Mouse (Mus musculus) hindbrain, embryonic 16.5 days (tissue): ENCODE measurements around the gene Galntl6. TPM values are rescaled to one million over a fixed set of nuclear protein-coding genes. Genes with fewer than 3 reads are reported as not detected.
A peak's percentile ranks its signal among the peaks of the same experiment; 100 is the strongest.

Experiments used
- ATAC-seq: fragments of 200-750 bp; cut with Nextera tagmentation; 2 replicates; pipeline ENCODE4 v1.8.0; 2017; ENCODE audit warnings: moderate TSS enrichment, moderate library complexity
- H3K27ac ChIP-seq: fragments of 300-500 bp; sonication (generic); 2 replicates; pipeline ENCODE4 v1.5.1; 2014; ENCODE audit warnings: low read depth, mild to moderate bottlenecking, control low read depth, low read length, moderate library complexity
- H3K27me3 ChIP-seq: fragments of 300-500 bp; sonication (generic); replicated peaks from 2 replicates; pipeline ENCODE4 v1.6.1; 2014; ENCODE audit warnings: low read length; ENCODE audit not compliant: control insufficient read depth, insufficient read depth
- H3K36me3 ChIP-seq: fragments of 300-500 bp; sonication (generic); 2 replicates; pipeline ENCODE4 v1.6.1; 2014; ENCODE audit warnings: mild to moderate bottlenecking, low read length, moderate library complexity, mixed read lengths; ENCODE audit not compliant: control insufficient read depth, insufficient read depth
- H3K4me1 ChIP-seq: fragments of 300-500 bp; sonication (generic); 2 replicates; pipeline ENCODE4 v1.6.1; 2014; ENCODE audit warnings: low read depth, low read length; ENCODE audit not compliant: control insufficient read depth, insufficient read depth
- H3K4me2 ChIP-seq: fragments of 300-500 bp; sonication (generic); 2 replicates; pipeline ENCODE4 v1.6.1; 2014; ENCODE audit warnings: mild to moderate bottlenecking, low read length, control low read depth, moderate library complexity
- H3K4me3 ChIP-seq: fragments of 300-500 bp; sonication (generic); 2 replicates; pipeline ENCODE4 v1.5.1; 2014; ENCODE audit warnings: mild to moderate bottlenecking, low read length, control low read depth, moderate library complexity
- H3K9ac ChIP-seq: fragments of 300-500 bp; sonication (generic); 2 replicates; pipeline ENCODE4 v1.6.1; 2014; ENCODE audit warnings: low read depth, mild to moderate bottlenecking, control low read depth, low read length, moderate library complexity
- H3K9me3 ChIP-seq: fragments of 300-500 bp; sonication (generic); 2 replicates; pipeline ENCODE4 v1.6.1; 2014; ENCODE audit warnings: mild to moderate bottlenecking, low read length, moderate library complexity; ENCODE audit not compliant: control insufficient read depth
- WGBS: fragments of 180-500 bp; shearing (Covaris S2); extraction: QIAGEN DNeasy Blood & Tissue Kit; methylation state at CpG from one replicate; pipeline ENCODE4 v1.1.7; 2014; 5-methylcytosine and 5-hydroxymethylcytosine counted together
- polyA plus RNA-seq: library from polyadenylated mRNA; unstranded; fragments of >200 nt; fragmentation: Nextera tagmentation; extraction: Ambion mirVana; gene quantifications from 2 replicates; pipeline ENCODE4 v1.2.1, GENCODE M21; 2015

Gene Galntl6
- polyA plus RNA-seq, 1 experiment from 2014 or later: 18.6 TPM

DNA sequence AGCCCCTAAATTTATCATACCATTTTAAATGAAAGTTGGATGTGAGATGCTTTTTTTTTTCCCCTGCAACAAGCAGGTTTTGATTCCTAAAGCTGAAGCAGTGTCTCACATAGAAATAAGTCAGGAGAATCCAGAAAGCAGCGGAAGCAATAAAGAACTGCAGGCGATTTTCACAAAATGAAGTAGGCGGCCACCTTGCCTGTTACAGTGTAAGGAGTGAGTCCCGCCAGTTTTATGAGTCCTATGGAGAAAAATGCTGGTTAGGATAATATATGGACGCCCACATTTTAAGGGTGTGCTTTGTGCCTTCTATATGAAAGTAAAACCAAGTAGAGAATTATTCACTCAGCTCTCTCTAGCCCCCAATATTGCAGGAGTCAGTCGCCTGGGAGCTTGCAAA is 827.5 kb downstream of the Galntl6 start:
- H3K4me2 ChIP-seq: no peak overlapping the region
- no peak for ATAC-seq
- no peaks in the 10 kb centered on the region for H3K27me3 ChIP-seq
- H3K9ac ChIP-seq: no peak overlapping the region
- H3K27ac ChIP-seq: no peak overlapping the region
- no peaks in the 10 kb centered on the region for H3K9me3 ChIP-seq
- H3K36me3 ChIP-seq: no peaks in the 10 kb centered on the region
- WGBS: 91% methylated on average over 6 of the region's 6 CpGs
- H3K4me1 ChIP-seq: no peaks in the 10 kb centered on the region
- no peak overlapping the region for H3K4me3 ChIP-seq

DNA sequence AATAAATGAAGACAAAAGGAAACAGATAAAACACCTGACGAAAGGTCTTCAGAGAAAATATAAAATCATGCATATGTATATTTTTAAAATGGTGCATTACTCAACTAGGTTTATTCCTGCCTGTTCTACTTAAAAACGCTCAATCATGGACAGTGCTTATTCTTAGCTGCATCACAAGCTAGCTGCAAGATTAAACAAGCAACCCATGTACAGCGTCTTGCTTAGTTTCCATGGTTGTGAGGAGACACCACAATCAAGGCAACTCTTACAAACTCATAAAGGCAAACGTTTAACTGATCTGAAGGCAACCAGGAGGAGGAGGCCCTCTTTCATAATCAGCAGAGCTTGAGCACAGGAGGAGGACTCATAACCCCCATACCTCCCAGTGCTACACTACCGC is 830.7 kb downstream of the Galntl6 start:
- WGBS: 83% methylated on average over 5 of the region's 5 CpGs
- Histone ChIP-seq H3K27ac (no peak overlapping the region), H3K9me3 (no peaks in the 10 kb centered on the region), H3K9ac (no peak overlapping the region), H3K36me3 (no peaks in the 10 kb centered on the region), H3K4me3 (no peak overlapping the region), H3K27me3 (no peaks in the 10 kb centered on the region), H3K4me1 (no peaks in the 10 kb centered on the region), H3K4me2 (no peak overlapping the region)
- no peak for ATAC-seq

GRCm38 (mm10) chr8:58074611-58075010 is 837.8 kb downstream of the Galntl6 start:
- H3K27ac ChIP-seq: no peak overlapping the region
- no peaks in the 10 kb centered on the region for H3K4me1 ChIP-seq
- H3K36me3 ChIP-seq: no peaks in the 10 kb centered on the region
- H3K4me2 ChIP-seq: no peak overlapping the region
- no peak overlapping the region for H3K9ac ChIP-seq
- 78% methylated on average over 4 of the region's 4 CpGs for WGBS
- no peaks in the 10 kb centered on the region for H3K27me3 ChIP-seq
- H3K9me3 ChIP-seq: no peaks in the 10 kb centered on the region
- H3K4me3 ChIP-seq: no peak overlapping the region
- ATAC-seq: no peak

DNA sequence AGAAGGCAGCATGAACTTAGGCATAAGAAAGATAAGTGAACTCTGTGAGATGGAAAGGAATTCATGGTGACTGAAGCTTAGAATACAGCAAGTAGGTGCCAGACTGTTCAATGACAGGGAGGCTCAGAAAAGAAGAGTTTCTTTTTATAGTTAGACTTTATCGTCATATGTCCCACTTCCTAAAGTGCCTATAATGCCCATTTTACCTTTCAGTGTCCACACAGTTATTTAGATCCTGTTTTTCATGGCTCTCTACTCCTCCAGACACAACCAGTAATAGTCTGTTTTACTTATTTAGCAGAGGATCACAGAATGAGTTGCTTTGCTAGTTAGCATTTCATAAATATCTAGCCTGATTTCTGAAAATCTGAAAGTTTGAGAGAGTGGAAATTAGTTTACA is 838.7 kb downstream of the Galntl6 start:
- Histone ChIP-seq H3K27ac (no peak overlapping the region), H3K9ac (no peak overlapping the region), H3K27me3 (no peaks in the 10 kb centered on the region), H3K36me3 (no peaks in the 10 kb centered on the region), H3K4me3 (no peak overlapping the region), H3K4me2 (no peak overlapping the region), H3K9me3 (no peaks in the 10 kb centered on the region), H3K4me1 (no peaks in the 10 kb centered on the region)
- 100% methylated on average over 1 of the region's 1 CpGs for WGBS
- ATAC-seq: no peak

GRCm38 (mm10) chr8:58032271-58032670 is 880.2 kb downstream of the Galntl6 start:
- no peaks in the 10 kb centered on the region for H3K4me1 ChIP-seq
- no peaks in the 10 kb centered on the region for H3K9me3 ChIP-seq
- 69% methylated on average over 3 of the region's 3 CpGs for WGBS
- no peak overlapping the region for H3K27ac ChIP-seq
- H3K36me3 ChIP-seq: no peaks in the 10 kb centered on the region
- no peak overlapping the region for H3K4me3 ChIP-seq
- H3K4me2 ChIP-seq: no peak overlapping the region
- H3K27me3 ChIP-seq: no peaks in the 10 kb centered on the region
- H3K9ac ChIP-seq: no peak overlapping the region
- no peak for ATAC-seq

DNA sequence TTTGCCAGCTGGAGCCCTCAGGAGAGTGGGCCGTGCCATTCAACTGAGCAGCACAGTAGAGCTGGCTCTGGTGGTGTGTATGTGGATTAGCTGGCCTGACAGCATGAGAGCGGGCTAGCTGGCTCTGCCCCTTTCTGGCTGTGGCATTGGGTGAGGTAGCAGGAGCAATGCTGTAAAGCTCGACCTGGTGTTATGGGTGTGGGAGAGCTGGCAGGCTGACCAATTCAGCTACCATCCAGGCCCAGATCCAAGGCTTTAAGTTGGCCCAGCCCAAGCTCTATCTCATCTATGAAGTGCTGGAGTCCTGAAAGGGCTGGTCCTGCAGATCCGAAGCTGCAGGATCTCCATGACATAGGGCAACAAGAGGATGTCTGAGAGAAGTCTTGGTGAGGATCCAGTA is 886.9 kb downstream of the Galntl6 start:
- Histone ChIP-seq H3K4me2 (no peak overlapping the region), H3K4me3 (no peak overlapping the region), H3K4me1 (no peaks in the 10 kb centered on the region), H3K36me3 (no peaks in the 10 kb centered on the region), H3K27ac (no peak overlapping the region), H3K27me3 (no peaks in the 10 kb centered on the region), H3K9ac (no peak overlapping the region), H3K9me3 (no peaks in the 10 kb centered on the region)
- no peak for ATAC-seq
- 81% methylated on average over 4 of the region's 4 CpGs for WGBS

- no peak overlapping the region for H3K4me3 ChIP-seq
- no peaks in the 10 kb centered on the region for H3K4me1 ChIP-seq
- no peaks in the 10 kb centered on the region for H3K36me3 ChIP-seq
- H3K9me3 ChIP-seq: no peaks in the 10 kb centered on the region
- no peak overlapping the region for H3K27ac ChIP-seq
- no peaks in the 10 kb centered on the region for H3K27me3 ChIP-seq
- no peak overlapping the region for H3K9ac ChIP-seq
- no peak overlapping the region for H3K4me2 ChIP-seq
- ATAC-seq: no peak
- WGBS: 94% methylated on average over 1 of the region's 1 CpGs
These were observed 887.3 kb downstream of the Galntl6 start for GRCm38 (mm10) chr8:58025094-58025493.

GRCm38 (mm10) chr8:58023426-58024176 is 888.8 kb downstream of the Galntl6 start:
- ATAC-seq: no peak
- WGBS: 75% methylated on average over 2 of the region's 2 CpGs
- Histone ChIP-seq H3K27ac (no peak overlapping the region), H3K4me2 (no peak overlapping the region), H3K4me3 (no peak overlapping the region), H3K27me3 (no peaks in the 10 kb centered on the region), H3K4me1 (no peaks in the 10 kb centered on the region), H3K36me3 (no peaks in the 10 kb centered on the region), H3K9ac (no peak overlapping the region), H3K9me3 (no peaks in the 10 kb centered on the region)

- no peaks in the 10 kb centered on the region for H3K27me3 ChIP-seq
- H3K4me3 ChIP-seq: no peak overlapping the region
- H3K9ac ChIP-seq: no peak overlapping the region
- no peak overlapping the region for H3K27ac ChIP-seq
- no peaks in the 10 kb centered on the region for H3K36me3 ChIP-seq
- H3K4me2 ChIP-seq: no peak overlapping the region
- no peaks in the 10 kb centered on the region for H3K4me1 ChIP-seq
- H3K9me3 ChIP-seq: no peaks in the 10 kb centered on the region
- ATAC-seq: peak; percentile 75
- 85% methylated on average over 1 of the region's 1 CpGs for WGBS
These were observed 922.8 kb downstream of the Galntl6 start for GRCm38 (mm10) chr8:57989428-57990171.
